In genomic region chr10:99262319-99262866, GRCm38 (mm10) we compare ENCODE assay signal across 7 mouse cellular contexts. TPM values are rescaled to one million over a fixed set of nuclear protein-coding genes. Genes with fewer than 3 reads are reported as not detected.
DNase-seq lines count a peak whose midpoint lies in the region; ATAC-seq lines count a peak whose summit lies in the region.

No protein-coding gene starts in this region.

- H3K4me3 ChIP-seq in lung, embryonic 15.5 days: peak overlapping the region; percentile 83
- peak overlapping the region; percentile 74 for H3K4me3 ChIP-seq in embryonic facial prominence, embryonic 13.5 days
- H3K4me3 ChIP-seq in hindbrain, embryonic 13.5 days: peak overlapping the region; percentile 55
- H3K4me3 ChIP-seq in midbrain, embryonic 13.5 days (replicated peaks): peak overlapping the region; percentile 56

- under 1% methylated on average over 20 of the region's 20 CpGs for WGBS in lung, embryonic 15.5 days
- WGBS in embryonic facial prominence, embryonic 13.5 days: under 1% methylated on average over 20 of the region's 20 CpGs
- under 1% methylated on average over 20 of the region's 20 CpGs for WGBS in hindbrain, embryonic 13.5 days
- under 1% methylated on average over 20 of the region's 20 CpGs for WGBS in midbrain, embryonic 13.5 days

- H3K27me3 ChIP-seq in lung, embryonic 15.5 days: no peaks in the 10 kb centered on the region
- no peaks in the 10 kb centered on the region for H3K27me3 ChIP-seq in embryonic facial prominence, embryonic 13.5 days
- peaks cover 20% of the 10 kb centered on the region for H3K27me3 ChIP-seq in hindbrain, embryonic 13.5 days
- peaks cover 26% of the 10 kb centered on the region for H3K27me3 ChIP-seq in midbrain, embryonic 13.5 days

- no peaks in the 10 kb centered on the region; the same call in 1 of the 2 replicates for H3K36me3 ChIP-seq in lung, embryonic 15.5 days
- H3K36me3 ChIP-seq in embryonic facial prominence, embryonic 13.5 days: peaks cover 5% of the 10 kb centered on the region; the same call in 1 of the 2 replicates
- peaks cover 5% of the 10 kb centered on the region for H3K36me3 ChIP-seq in hindbrain, embryonic 13.5 days
- no peaks in the 10 kb centered on the region for H3K36me3 ChIP-seq in midbrain, embryonic 13.5 days

- no peak for DNase-seq in lung, postnatal 36 days
- no peak for DNase-seq in gastrocnemius, postnatal 10 days
- no peak for DNase-seq in kidney, postnatal 10 days

- peak overlapping the region; percentile 97 for H3K27ac ChIP-seq in lung, embryonic 15.5 days
- peak overlapping the region; percentile 98 for H3K27ac ChIP-seq in embryonic facial prominence, embryonic 13.5 days
- H3K27ac ChIP-seq in hindbrain, embryonic 13.5 days: peak overlapping the region; percentile 91
- peak overlapping the region; percentile 85 for H3K27ac ChIP-seq in midbrain, embryonic 13.5 days

- H3K9me3 ChIP-seq in lung, embryonic 15.5 days: no peaks in the 10 kb centered on the region
- no peaks in the 10 kb centered on the region for H3K9me3 ChIP-seq in embryonic facial prominence, embryonic 13.5 days
- H3K9me3 ChIP-seq in hindbrain, embryonic 13.5 days: no peaks in the 10 kb centered on the region
- H3K9me3 ChIP-seq in midbrain, embryonic 13.5 days: no peaks in the 10 kb centered on the region

- peaks cover 20% of the 10 kb centered on the region for H3K4me1 ChIP-seq in lung, embryonic 15.5 days
- peaks cover 30% of the 10 kb centered on the region for H3K4me1 ChIP-seq in embryonic facial prominence, embryonic 13.5 days
- peaks cover 45% of the 10 kb centered on the region for H3K4me1 ChIP-seq in hindbrain, embryonic 13.5 days (replicated peaks)
- H3K4me1 ChIP-seq in midbrain, embryonic 13.5 days (replicated peaks): peaks cover 49% of the 10 kb centered on the region

- ATAC-seq in lung, embryonic 15.5 days (ENCODE audit: borderline replicate concordance, extremely low read depth, low FRiP score, low TSS enrichment): peak; percentile 28; the same call in 1 of the 2 replicates
- 0 out of 2 replicates have a peak, but pooled peaks have one; percentile 12 for ATAC-seq in embryonic facial prominence, embryonic 13.5 days (ENCODE audit: insufficient number of reproducible peaks, insufficient read depth, low FRiP score, low TSS enrichment, low read depth)
- peak; percentile 18 for ATAC-seq in hindbrain, embryonic 13.5 days (ENCODE audit: low FRiP score)
- ATAC-seq in midbrain, embryonic 13.5 days: peak; percentile 34

- peak overlapping the region; percentile 81 for H3K4me2 ChIP-seq in lung, embryonic 15.5 days
- peak overlapping the region; percentile 86 for H3K4me2 ChIP-seq in embryonic facial prominence, embryonic 13.5 days
- peak overlapping the region; percentile 85 for H3K4me2 ChIP-seq in hindbrain, embryonic 13.5 days
- H3K4me2 ChIP-seq in midbrain, embryonic 13.5 days (replicated peaks): peak overlapping the region; percentile 88

- H3K9ac ChIP-seq in lung, embryonic 15.5 days: peak overlapping the region; percentile 80
- peak overlapping the region; percentile 93 for H3K9ac ChIP-seq in embryonic facial prominence, embryonic 13.5 days
- peak overlapping the region; percentile 80 for H3K9ac ChIP-seq in hindbrain, embryonic 13.5 days
- H3K9ac ChIP-seq in midbrain, embryonic 13.5 days (replicated peaks): peak overlapping the region; percentile 77

RNA-seq across cellular contexts. Expression of gene Dusp6, which starts 0.6 kb away (rescaled TPM):
- 72.1 and 73.6 TPM in 2 replicates for polyA plus RNA-seq in lung, embryonic 15.5 days (2015; fragmentation: Nextera tagmentation; extraction: Ambion mirVana)
- 61.9 and 73.3 TPM in 2 replicates for polyA plus RNA-seq in embryonic facial prominence, embryonic 13.5 days (2015; fragmentation: Nextera tagmentation; extraction: Ambion mirVana)
- polyA plus RNA-seq in hindbrain, embryonic 13.5 days (2015; fragmentation: Nextera tagmentation; extraction: Ambion mirVana): 27.2 and 27.7 TPM in 2 replicates
- 21.8 and 26.5 TPM in 2 replicates for polyA plus RNA-seq in midbrain, embryonic 13.5 days (2015; fragmentation: Nextera tagmentation; extraction: Ambion mirVana)
- total RNA-seq in gastrocnemius, postnatal 10 days (2021): 10 to 100 TPM; 30.9 to 39.0 TPM
